Mouse (Mus musculus) hindbrain, embryonic 16.5 days (tissue): Measurements from ENCODE around the gene Gas2l2. TPM values are rescaled to one million over a fixed set of nuclear protein-coding genes. Genes with fewer than 3 reads are reported as not detected.
A peak's percentile ranks its signal among the peaks of the same experiment; 100 is the strongest.

Experiments
- ATAC-seq: fragments of 200-750 bp; cut with Nextera tagmentation; 2 replicates; pipeline ENCODE4 v1.8.0; 2017; ENCODE audit warnings: moderate TSS enrichment, moderate library complexity
- H3K27ac ChIP-seq: fragments of 300-500 bp; sonication (generic); 2 replicates; pipeline ENCODE4 v1.5.1; 2014; ENCODE audit warnings: low read depth, mild to moderate bottlenecking, control low read depth, low read length, moderate library complexity
- H3K27me3 ChIP-seq: fragments of 300-500 bp; sonication (generic); replicated peaks from 2 replicates; pipeline ENCODE4 v1.6.1; 2014; ENCODE audit warnings: low read length; ENCODE audit not compliant: control insufficient read depth, insufficient read depth
- H3K36me3 ChIP-seq: fragments of 300-500 bp; sonication (generic); 2 replicates; pipeline ENCODE4 v1.6.1; 2014; ENCODE audit warnings: mild to moderate bottlenecking, low read length, moderate library complexity, mixed read lengths; ENCODE audit not compliant: control insufficient read depth, insufficient read depth
- H3K4me1 ChIP-seq: fragments of 300-500 bp; sonication (generic); 2 replicates; pipeline ENCODE4 v1.6.1; 2014; ENCODE audit warnings: low read depth, low read length; ENCODE audit not compliant: control insufficient read depth, insufficient read depth
- H3K4me2 ChIP-seq: fragments of 300-500 bp; sonication (generic); 2 replicates; pipeline ENCODE4 v1.6.1; 2014; ENCODE audit warnings: mild to moderate bottlenecking, low read length, control low read depth, moderate library complexity
- H3K4me3 ChIP-seq: fragments of 300-500 bp; sonication (generic); 2 replicates; pipeline ENCODE4 v1.5.1; 2014; ENCODE audit warnings: mild to moderate bottlenecking, low read length, control low read depth, moderate library complexity
- H3K9ac ChIP-seq: fragments of 300-500 bp; sonication (generic); 2 replicates; pipeline ENCODE4 v1.6.1; 2014; ENCODE audit warnings: low read depth, mild to moderate bottlenecking, control low read depth, low read length, moderate library complexity
- H3K9me3 ChIP-seq: fragments of 300-500 bp; sonication (generic); 2 replicates; pipeline ENCODE4 v1.6.1; 2014; ENCODE audit warnings: mild to moderate bottlenecking, low read length, moderate library complexity; ENCODE audit not compliant: control insufficient read depth
- WGBS: fragments of 180-500 bp; shearing (Covaris S2); extraction: QIAGEN DNeasy Blood & Tissue Kit; methylation state at CpG from one replicate; pipeline ENCODE4 v1.1.7; 2014; 5-methylcytosine and 5-hydroxymethylcytosine counted together
- polyA plus RNA-seq: library from polyadenylated mRNA; unstranded; fragments of >200 nt; fragmentation: Nextera tagmentation; extraction: Ambion mirVana; gene quantifications from 2 replicates; pipeline ENCODE4 v1.2.1, GENCODE M21; 2015

The Gas2l2 gene
- polyA plus RNA-seq, 1 experiment from 2014 or later = 1.2 TPM

GRCm38 (mm10) chr11:83410510-83410909 lies 18.7 kb downstream of the Gas2l2 start:
- Histone ChIP-seq H3K27ac (no peak overlapping the region), H3K9ac (peak overlapping the region; percentile 93), H3K27me3 (no peaks in the 10 kb centered on the region), H3K4me1 (peaks cover 22% of the 10 kb centered on the region), H3K36me3 (no peaks in the 10 kb centered on the region), H3K4me2 (peak overlapping the region; percentile 87), H3K9me3 (no peaks in the 10 kb centered on the region), H3K4me3 (peak overlapping the region; percentile 95)
- ATAC-seq = no peak
- WGBS = 19% methylated on average over 6 of the region's 6 CpGs

- Histone ChIP-seq H3K9ac (peak overlapping the region; percentile 93), H3K27ac (peak overlapping the region; percentile 60; the same call in 1 of the 2 replicates), H3K4me3 (peak overlapping the region; percentile 95), H3K4me1 (peaks cover 22% of the 10 kb centered on the region), H3K4me2 (peak overlapping the region; percentile 87), H3K9me3 (no peaks in the 10 kb centered on the region), H3K36me3 (no peaks in the 10 kb centered on the region), H3K27me3 (no peaks in the 10 kb centered on the region)
- 1% methylated on average over 26 of the region's 40 CpGs for WGBS
- peak; percentile 48 for ATAC-seq
Measured at GRCm38 (mm10) chr11:83409792-83410291, 19.4 kb downstream of the Gas2l2 start.

GRCm38 (mm10) chr11:83409087-83409754 lies 20.0 kb downstream of the Gas2l2 start, which contains the start of gene Rasl10b:
Gene Rasl10b (plus strand): TSS chr11:83409137.
- under 1% methylated on average over 28 of the region's 44 CpGs for WGBS
- Histone ChIP-seq H3K4me3 (peak within 1 kb of the TSS; percentile 95), H3K9ac (peak within 1 kb of the TSS; percentile 93), H3K36me3 (no peaks in the 10 kb centered on the region), H3K4me1 (peaks cover 22% of the 10 kb centered on the region), H3K9me3 (no peaks in the 10 kb centered on the region), H3K27me3 (no peaks in the 10 kb centered on the region), H3K4me2 (peak within 1 kb of the TSS; percentile 87), H3K27ac (peak within 1 kb of the TSS; percentile 60; the same call in 1 of the 2 replicates)
- ATAC-seq = peak; percentile 86

DNA sequence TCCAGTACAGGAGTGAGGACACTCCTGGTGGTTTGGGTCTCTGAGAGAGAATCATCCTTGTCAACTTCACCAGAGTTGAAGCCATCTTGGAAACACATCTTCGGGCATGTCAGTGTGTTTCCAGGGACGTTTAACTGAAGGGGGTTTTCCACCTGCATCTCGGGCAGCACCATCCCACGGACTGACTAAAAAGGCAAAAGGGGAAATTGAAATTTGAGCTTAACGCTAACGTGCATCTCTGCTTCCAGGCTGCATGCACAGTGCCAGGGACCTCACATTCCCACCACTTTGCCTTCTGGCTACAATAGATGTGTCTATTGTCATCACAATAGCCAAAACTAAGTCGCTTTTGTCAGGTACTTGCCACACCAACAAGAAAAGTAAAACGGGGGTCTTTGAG lies 21.0 kb downstream of the Gas2l2 start:
- H3K4me1 ChIP-seq = peaks cover 22% of the 10 kb centered on the region
- H3K9me3 ChIP-seq = no peaks in the 10 kb centered on the region
- H3K9ac ChIP-seq = no peak overlapping the region
- H3K4me2 ChIP-seq = no peak overlapping the region
- no peak for ATAC-seq
- peaks cover 8% of the 10 kb centered on the region for H3K36me3 ChIP-seq
- no peaks in the 10 kb centered on the region for H3K27me3 ChIP-seq
- WGBS = 35% methylated on average over 8 of the region's 8 CpGs
- no peak overlapping the region for H3K4me3 ChIP-seq
- no peak overlapping the region for H3K27ac ChIP-seq

DNA sequence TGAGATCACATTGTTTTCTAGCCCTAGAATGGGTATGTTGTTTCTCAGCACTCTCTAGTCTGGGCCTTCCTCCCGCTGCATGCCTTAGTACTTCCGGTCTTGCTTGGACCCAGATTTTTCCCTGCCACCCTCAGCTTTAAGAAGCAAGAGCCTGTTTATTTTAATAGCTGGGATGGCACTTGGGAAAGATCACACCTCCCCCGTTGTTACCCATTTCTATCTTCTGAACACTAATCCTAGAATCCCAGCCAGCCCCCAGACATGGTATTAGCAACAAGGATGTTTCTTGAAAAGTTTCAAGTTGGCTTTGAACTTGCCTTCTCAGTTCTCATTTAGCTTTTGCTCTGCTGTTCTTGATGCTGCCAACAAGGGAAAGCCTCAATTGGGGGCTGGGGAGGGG lies 22.9 kb downstream of the Gas2l2 start:
- Histone ChIP-seq H3K9me3 (no peaks in the 10 kb centered on the region), H3K27ac (no peak overlapping the region), H3K4me3 (no peak overlapping the region), H3K4me2 (no peak overlapping the region), H3K9ac (no peak overlapping the region), H3K4me1 (peaks cover 16% of the 10 kb centered on the region), H3K27me3 (no peaks in the 10 kb centered on the region), H3K36me3 (peaks cover 13% of the 10 kb centered on the region)
- 71% methylated on average over 3 of the region's 3 CpGs for WGBS
- no peak for ATAC-seq

GRCm38 (mm10) chr11:83403787-83404186 lies 25.5 kb downstream of the Gas2l2 start:
- H3K4me2 ChIP-seq = no peak overlapping the region
- peaks cover 13% of the 10 kb centered on the region for H3K36me3 ChIP-seq
- no peaks in the 10 kb centered on the region for H3K9me3 ChIP-seq
- WGBS = 90% methylated on average over 7 of the region's 7 CpGs
- no peaks in the 10 kb centered on the region for H3K27me3 ChIP-seq
- no peak overlapping the region for H3K4me3 ChIP-seq
- H3K9ac ChIP-seq = no peak overlapping the region
- ATAC-seq = no peak
- no peaks in the 10 kb centered on the region for H3K4me1 ChIP-seq
- no peak overlapping the region for H3K27ac ChIP-seq

DNA sequence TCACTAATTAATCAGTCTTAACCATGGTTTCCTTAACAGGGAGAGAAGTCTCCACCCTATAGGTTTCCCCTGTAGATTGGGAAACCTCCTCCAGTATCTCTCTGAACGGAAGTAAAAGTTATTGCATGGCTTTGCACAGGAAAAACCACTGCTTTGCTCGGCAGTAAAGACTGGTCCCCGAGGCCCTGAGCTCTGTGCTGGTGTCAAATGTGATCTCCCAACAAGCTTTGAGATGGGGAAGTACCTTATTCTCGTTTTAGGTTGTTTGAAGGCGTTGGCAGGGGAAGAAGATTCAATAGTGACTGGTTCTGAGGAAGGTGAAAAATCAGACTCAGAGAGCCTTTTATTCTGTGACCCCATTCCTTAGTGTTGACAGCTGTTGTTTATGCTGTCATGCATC lies 30.5 kb downstream of the Gas2l2 start:
- H3K9ac ChIP-seq = no peak overlapping the region
- ATAC-seq = no peak
- no peak overlapping the region for H3K4me3 ChIP-seq
- no peaks in the 10 kb centered on the region for H3K27me3 ChIP-seq
- no peaks in the 10 kb centered on the region for H3K9me3 ChIP-seq
- no peak overlapping the region for H3K4me2 ChIP-seq
- WGBS = 83% methylated on average over 5 of the region's 5 CpGs
- peaks cover 4% of the 10 kb centered on the region for H3K4me1 ChIP-seq
- peaks cover 17% of the 10 kb centered on the region for H3K36me3 ChIP-seq
- H3K27ac ChIP-seq = no peak overlapping the region

- Histone ChIP-seq H3K4me3 (no peak overlapping the region), H3K27me3 (no peaks in the 10 kb centered on the region), H3K4me2 (no peak overlapping the region), H3K4me1 (peaks cover 4% of the 10 kb centered on the region), H3K9me3 (no peaks in the 10 kb centered on the region), H3K27ac (no peak overlapping the region), H3K9ac (no peak overlapping the region), H3K36me3 (peaks cover 15% of the 10 kb centered on the region)
- ATAC-seq = no peak
- WGBS = 91% methylated on average over 7 of the region's 7 CpGs
Measured at GRCm38 (mm10) chr11:83397626-83398025, 31.6 kb downstream of the Gas2l2 start.

DNA sequence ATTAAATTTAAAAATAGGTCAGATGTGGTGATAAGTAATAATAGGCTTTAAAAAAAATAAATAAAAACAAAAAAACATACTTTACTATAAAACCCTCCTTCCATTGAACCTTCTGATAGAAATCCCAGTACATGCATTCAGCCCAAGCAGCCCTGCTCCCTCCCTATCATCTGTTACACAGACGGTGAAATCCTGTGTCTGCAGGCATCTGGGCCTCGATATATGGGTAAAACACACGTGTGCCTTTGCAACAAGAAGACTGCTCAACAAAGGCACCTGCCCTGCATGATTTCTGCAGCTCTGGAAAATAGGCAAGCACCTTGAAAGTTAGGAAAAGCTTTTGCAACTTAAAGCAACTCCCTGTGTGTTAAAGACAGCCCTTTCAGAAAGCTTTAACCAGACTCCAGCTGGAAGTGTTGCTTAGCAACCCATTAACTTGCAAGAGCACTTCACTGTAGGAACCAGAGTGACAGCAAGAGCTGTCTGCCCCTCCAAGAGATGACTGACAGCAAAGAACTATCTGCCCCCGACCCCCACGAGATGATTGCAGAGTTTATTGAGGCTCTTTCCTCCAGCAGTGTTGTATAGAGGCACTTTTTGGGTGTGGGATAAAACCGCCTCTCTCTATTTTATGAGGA lies 34.3 kb downstream of the Gas2l2 start:
- H3K36me3 ChIP-seq = peaks cover 18% of the 10 kb centered on the region
- peaks cover 4% of the 10 kb centered on the region for H3K4me1 ChIP-seq
- H3K4me2 ChIP-seq = no peak overlapping the region
- no peaks in the 10 kb centered on the region for H3K9me3 ChIP-seq
- no peak; the same call in 1 of the 2 replicates for ATAC-seq
- H3K4me3 ChIP-seq = no peak overlapping the region
- WGBS = 11% methylated on average over 6 of the region's 6 CpGs
- no peak overlapping the region for H3K9ac ChIP-seq
- peak overlapping the region; percentile 26; the same call in 1 of the 2 replicates for H3K27ac ChIP-seq
- no peaks in the 10 kb centered on the region for H3K27me3 ChIP-seq
